Mouse (Mus musculus): ENCODE data around the gene Prb1.
"Not testable (repeated sequence)": the region's sequence is repeated elsewhere in the genome, so short reads cannot be mapped to it uniquely, and the experiment has no call there.

Gene Prb1

DNA sequence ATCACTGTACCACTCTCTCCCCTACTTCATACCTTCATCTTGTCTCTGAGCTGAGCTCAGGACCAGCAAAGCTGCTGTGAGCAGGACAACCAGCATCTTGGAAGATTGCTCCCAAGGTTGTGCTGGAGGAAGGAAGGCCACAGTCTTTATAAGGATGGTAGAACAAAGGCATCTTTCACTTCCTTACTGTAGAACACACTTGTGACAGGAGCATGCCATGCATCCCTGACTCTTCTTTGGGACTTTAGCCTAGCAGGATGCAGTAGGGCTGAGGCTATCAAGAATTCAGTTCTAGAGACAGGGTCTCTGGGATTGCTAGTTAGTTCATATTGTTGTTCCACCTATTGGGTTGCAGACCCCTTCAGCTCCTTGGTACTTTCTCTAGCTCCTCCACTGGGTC lies at the start of gene Prb1:
TSS of gene Prb1 (minus strand) at position 101 of the 400 bp plus-strand sequence.
- DNase-seq (ENCODE audit: inconsistent age in 2 of 2, low spot score in 1 of 2) = not testable (repeated sequence)
